Mouse (Mus musculus) liver, postnatal 0 days (tissue): ENCODE measurements at regions not wholly inside any gene's neighbourhood (a gene's known extent, or its start where the extent isn't known, plus 50 kb on each side); places are given as distances from the start of the nearest gene placed in this dataset.
A peak's percentile ranks its signal among the peaks of the same experiment; 100 is the strongest.

Experiments used
- ATAC-seq: fragments of 200-750 bp; cut with Nextera tagmentation; 2 replicates; pipeline ENCODE4 v1.8.0; 2017; ENCODE audit warnings: mild to moderate bottlenecking, moderate library complexity
- DNase-seq: peaks from one replicate; pipeline ENCODE4 v3.0.0-alpha.2; 2016
- H3K27ac ChIP-seq: fragments of 300-500 bp; sonication (generic); 2 replicates; pipeline ENCODE4 v1.5.1; 2014; ENCODE audit warnings: antibody characterized with exemption, moderate library complexity, mild to moderate bottlenecking, low read depth
- H3K27me3 ChIP-seq: fragments of 300-500 bp; sonication (generic); 2 replicates; pipeline ENCODE4 v1.6.1; 2014; ENCODE audit warnings: low read length, control low read depth, mixed read lengths; ENCODE audit not compliant: insufficient read depth
- H3K36me3 ChIP-seq: fragments of 300-500 bp; sonication (generic); replicated peaks from 2 replicates; pipeline ENCODE4 v1.6.1; 2014; ENCODE audit warnings: mild to moderate bottlenecking, control low read depth, low read length, moderate library complexity, mixed read lengths; ENCODE audit not compliant: insufficient read depth
- H3K4me1 ChIP-seq: fragments of 300-500 bp; sonication (generic); 2 replicates; pipeline ENCODE4 v1.6.1; 2014; ENCODE audit warnings: antibody characterized with exemption, mild to moderate bottlenecking, control low read depth; ENCODE audit not compliant: insufficient read depth
- H3K4me2 ChIP-seq: fragments of 300-500 bp; sonication (generic); 2 replicates; pipeline ENCODE4 v1.6.1; 2014; ENCODE audit warnings: low read depth, mild to moderate bottlenecking, low read length, moderate library complexity, mixed read lengths
- H3K4me3 ChIP-seq: fragments of 300-500 bp; sonication (generic); 2 replicates; pipeline ENCODE4 v1.5.1; 2014; ENCODE audit warnings: low read depth, low read length
- H3K9ac ChIP-seq: fragments of 300-500 bp; sonication (generic); replicated peaks from 2 replicates; pipeline ENCODE4 v1.6.1; 2014; ENCODE audit warnings: mild to moderate bottlenecking, moderate library complexity
- H3K9me3 ChIP-seq: fragments of 300-500 bp; sonication (generic); 2 replicates; pipeline ENCODE4 v1.6.1; 2016; ENCODE audit warnings: mild to moderate bottlenecking, control low read depth, low read length, mixed read lengths
- CTCF ChIP-seq: sonication (generic); IDR thresholded peaks from 2 replicates; pipeline ENCODE4 v1.5.1; 2016; ENCODE audit warnings: antibody characterized with exemption, low read depth
- EP300 ChIP-seq: IDR thresholded peaks from 2 replicates; pipeline ENCODE4 v1.6.1; 2016; ENCODE audit warnings: antibody characterized with exemption, low read depth, mild to moderate bottlenecking
- WGBS: fragments of 180-500 bp; shearing (Covaris S2); extraction: QIAGEN DNeasy Blood & Tissue Kit; methylation state at CpG from one replicate; pipeline ENCODE4 v1.1.7; 2014; ENCODE audit not compliant: insufficient replicate concordance; 5-methylcytosine and 5-hydroxymethylcytosine counted together

DNA sequence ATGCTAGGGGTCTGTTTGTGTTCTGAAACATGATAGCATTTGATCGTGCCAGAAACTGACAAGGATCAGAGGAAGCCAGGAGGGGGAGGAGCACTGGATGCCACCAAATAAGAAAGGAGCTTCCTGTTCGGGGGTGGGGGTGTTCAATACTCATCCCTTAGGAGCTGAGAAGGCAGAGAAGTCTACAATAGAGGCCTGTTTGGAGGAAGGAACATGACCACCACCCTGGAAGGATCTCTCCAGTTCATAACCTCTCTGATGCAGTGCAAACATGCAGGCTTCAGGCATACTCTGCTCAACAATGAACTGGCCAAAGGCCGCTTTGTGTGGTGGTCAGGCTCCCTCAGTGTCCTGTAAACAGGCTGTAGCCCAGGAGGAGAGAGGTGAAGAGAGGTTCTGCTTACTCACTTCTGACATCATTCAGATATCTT lies 515.8 kb downstream of the Tshz3 start:
- Histone ChIP-seq H3K9me3 (0 out of 2 replicates have a peak, but pooled peaks cover 2% of the 10 kb centered on the region), H3K27ac (peak overlapping the region; percentile 86), H3K36me3 (no peaks in the 10 kb centered on the region), H3K27me3 (no peaks in the 10 kb centered on the region), H3K4me2 (no peak overlapping the region; the same call in 1 of the 2 replicates), H3K9ac (no peak overlapping the region), H3K4me1 (peaks cover 14% of the 10 kb centered on the region; the same call in 1 of the 2 replicates), H3K4me3 (no peak overlapping the region)
- ATAC-seq = peak; percentile 92
- peak; percentile 40 for DNase-seq
- 20% methylated on average over 3 of the region's 3 CpGs for WGBS
- no peak for TF ChIP-seq CTCF
- TF ChIP-seq EP300 = no peak

DNA sequence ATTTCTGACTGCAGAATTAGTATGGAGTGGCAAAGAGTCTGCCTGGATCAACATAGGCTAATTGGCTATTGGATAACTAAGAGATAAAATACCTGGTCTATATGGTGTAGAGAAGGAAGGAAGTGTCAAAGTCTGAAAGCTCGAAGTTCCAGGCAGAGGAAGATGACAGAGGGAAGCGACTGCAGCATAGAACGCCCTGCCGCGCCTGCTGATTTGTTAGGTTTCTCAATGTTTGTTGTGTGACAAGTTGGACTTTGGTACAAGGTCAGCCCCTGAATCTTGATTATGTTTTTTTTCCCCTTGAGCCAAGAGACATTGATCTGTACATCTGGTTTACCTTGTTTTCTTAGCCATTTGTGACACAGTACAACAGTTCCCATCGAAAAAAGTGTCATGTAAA lies 517.6 kb downstream of the Tshz3 start:
- TF ChIP-seq EP300 (no peak), CTCF (no peak)
- WGBS = 44% methylated on average over 6 of the region's 6 CpGs
- peak overlapping the region; percentile 86 for H3K27ac ChIP-seq
- DNase-seq (peak; percentile 38), ATAC-seq (peak; percentile 84)
- no peak overlapping the region for H3K9ac ChIP-seq
- H3K4me3 ChIP-seq = no peak overlapping the region
- no peaks in the 10 kb centered on the region for H3K36me3 ChIP-seq
- 0 out of 2 replicates have a peak, but pooled peaks cover 2% of the 10 kb centered on the region for H3K9me3 ChIP-seq
- peaks cover 14% of the 10 kb centered on the region; the same call in 1 of the 2 replicates for H3K4me1 ChIP-seq
- no peaks in the 10 kb centered on the region for H3K27me3 ChIP-seq
- no peak overlapping the region for H3K4me2 ChIP-seq

- Histone ChIP-seq H3K4me2 (no peak overlapping the region), H3K9me3 (peaks cover 3% of the 10 kb centered on the region; the same call in 1 of the 2 replicates), H3K27me3 (no peaks in the 10 kb centered on the region), H3K9ac (no peak overlapping the region), H3K4me3 (no peak overlapping the region), H3K4me1 (no peaks in the 10 kb centered on the region), H3K27ac (no peak overlapping the region), H3K36me3 (no peaks in the 10 kb centered on the region)
- ATAC-seq = no peak
- DNase-seq = no peak
- no peak for TF ChIP-seq EP300
- WGBS = 79% methylated on average over 5 of the region's 5 CpGs
These were observed 522.6 kb downstream of the Tshz3 start for GRCm38 (mm10) chr7:37220476-37220875.

- DNase-seq (no peak), ATAC-seq (no peak)
- H3K4me3 ChIP-seq = no peak overlapping the region
- WGBS = 68% methylated on average over 3 of the region's 3 CpGs
- no peaks in the 10 kb centered on the region for H3K4me1 ChIP-seq
- no peak overlapping the region for H3K4me2 ChIP-seq
- H3K9ac ChIP-seq = no peak overlapping the region
- no peaks in the 10 kb centered on the region for H3K27me3 ChIP-seq
- H3K27ac ChIP-seq = no peak overlapping the region
- H3K9me3 ChIP-seq = peaks cover 3% of the 10 kb centered on the region; the same call in 1 of the 2 replicates
- no peaks in the 10 kb centered on the region for H3K36me3 ChIP-seq
- no peak for TF ChIP-seq EP300
- no peak for TF ChIP-seq CTCF
These were observed 528.5 kb downstream of the Tshz3 start for GRCm38 (mm10) chr7:37226423-37226822.

- Histone ChIP-seq H3K9ac (no peak overlapping the region), H3K4me2 (no peak overlapping the region), H3K36me3 (no peaks in the 10 kb centered on the region), H3K4me3 (no peak overlapping the region), H3K27me3 (no peaks in the 10 kb centered on the region), H3K4me1 (no peaks in the 10 kb centered on the region), H3K9me3 (no peaks in the 10 kb centered on the region), H3K27ac (no peak overlapping the region)
- ATAC-seq (no peak), DNase-seq (no peak)
- TF ChIP-seq CTCF (no peak), EP300 (no peak)
- WGBS = 72% methylated on average over 6 of the region's 6 CpGs
These were observed 532.9 kb downstream of the Tshz3 start for GRCm38 (mm10) chr7:37230641-37231347.

DNA sequence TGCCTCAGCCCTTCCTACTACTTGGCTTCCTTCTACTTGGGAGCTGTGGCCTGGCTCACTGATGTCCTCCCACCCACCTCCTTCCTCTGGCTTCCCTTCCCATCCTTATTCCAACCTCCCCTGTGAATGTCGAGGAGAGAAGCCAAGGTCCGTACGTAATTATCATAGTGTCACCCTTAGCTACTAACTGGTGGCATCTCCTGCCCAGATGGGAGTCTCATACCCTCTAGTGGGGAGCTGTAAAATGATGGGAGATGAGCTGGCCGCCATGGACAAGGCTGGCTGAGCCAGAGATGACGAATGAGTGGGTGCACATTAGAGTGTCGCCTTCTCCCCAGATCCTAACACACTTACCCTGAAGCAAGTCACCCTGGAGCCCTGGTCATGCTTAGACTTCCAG lies 532.6 kb downstream of the Zfp536 start:
- no peak for DNase-seq
- TF ChIP-seq EP300 = no peak
- peak; percentile 38 for TF ChIP-seq CTCF
- 63% methylated on average over 6 of the region's 6 CpGs for WGBS

More for the DNA sequence above, 532.6 kb downstream of the Zfp536 start:
- Histone ChIP-seq H3K36me3 (no peaks in the 10 kb centered on the region), H3K4me3 (no peak overlapping the region), H3K27me3 (no peaks in the 10 kb centered on the region), H3K4me2 (no peak overlapping the region), H3K4me1 (no peaks in the 10 kb centered on the region), H3K9me3 (no peaks in the 10 kb centered on the region), H3K9ac (no peak overlapping the region), H3K27ac (no peak overlapping the region)
- no peak for ATAC-seq
